Mouse (Mus musculus): Measurements from ENCODE around the gene Six5. TPM values are rescaled to one million over a fixed set of nuclear protein-coding genes. Genes with fewer than 3 reads are reported as not detected.
"Not testable (repeated sequence)": the region's sequence is repeated elsewhere in the genome, so short reads cannot be mapped to it uniquely, and the experiment has no call there.

Gene Six5
- total RNA-seq (2021): 1 to 10 TPM; 1.7 to 2.1 TPM
- long read RNA-seq, experiment 1, partial matches to known transcripts: 1 of 4 reads
- long read RNA-seq, experiment 1, other reads (novel, unspliced or antisense): 1 of 4 reads
- long read RNA-seq, experiment 2, partial matches to known transcripts: 0 of 3 reads
- long read RNA-seq, experiment 2, other reads (novel, unspliced or antisense): 0 of 3 reads

GRCm38 (mm10) chr7:19094471-19094825 lies at the start of gene Six5:
Gene Six5 (plus strand): TSS chr7:19094594.
- peak; percentile 47 for DNase-seq (ENCODE audit: low spot score)

- no peak for DNase-seq (ENCODE audit: low spot score)
Observed at GRCm38 (mm10) chr7:19044616-19045015, 49.8 kb upstream of the Six5 start.

GRCm38 (mm10) chr7:19046286-19047069 lies 47.9 kb upstream of the Six5 start:
- peak; percentile 86 for DNase-seq (ENCODE audit: low spot score)

GRCm38 (mm10) chr7:19048006-19048527 lies 46.3 kb upstream of the Six5 start:
- no peak for DNase-seq (ENCODE audit: low spot score)

GRCm38 (mm10) chr7:19049252-19049651 lies 45.1 kb upstream of the Six5 start:
- DNase-seq (ENCODE audit: low spot score): no peak

- no peak for DNase-seq (ENCODE audit: low spot score)
Observed at GRCm38 (mm10) chr7:19050172-19050571, 44.2 kb upstream of the Six5 start.

GRCm38 (mm10) chr7:19051161-19051560 lies 43.2 kb upstream of the Six5 start:
- DNase-seq (ENCODE audit: low spot score): no peak

- DNase-seq (ENCODE audit: low spot score): peak; percentile 85
Observed at GRCm38 (mm10) chr7:19052345-19053135, 41.9 kb upstream of the Six5 start.

GRCm38 (mm10) chr7:19053136-19053532 lies 41.3 kb upstream of the Six5 start:
- DNase-seq (ENCODE audit: low spot score): no peak

- DNase-seq (ENCODE audit: low spot score): no peak
Observed at GRCm38 (mm10) chr7:19054047-19054776, 40.2 kb upstream of the Six5 start, which contains the start of gene Rsph6a. Gene Rsph6a (plus strand): TSS chr7:19054690.

GRCm38 (mm10) chr7:19054777-19055076 lies 39.7 kb upstream of the Six5 start:
- no peak for DNase-seq (ENCODE audit: low spot score)

- DNase-seq (ENCODE audit: low spot score): no peak
Observed at GRCm38 (mm10) chr7:19055108-19055507, 39.3 kb upstream of the Six5 start.

GRCm38 (mm10) chr7:19057405-19057804 lies 37.0 kb upstream of the Six5 start:
- DNase-seq (ENCODE audit: low spot score): no peak

GRCm38 (mm10) chr7:19065896-19066295 lies 28.5 kb upstream of the Six5 start:
- no peak for DNase-seq (ENCODE audit: low spot score)

- no peak for DNase-seq (ENCODE audit: low spot score)
Observed at GRCm38 (mm10) chr7:19067063-19067462, 27.3 kb upstream of the Six5 start.

- DNase-seq (ENCODE audit: low spot score): no peak
Observed at GRCm38 (mm10) chr7:19067935-19068334, 26.5 kb upstream of the Six5 start.

- peak; percentile 74 for DNase-seq (ENCODE audit: low spot score)
Observed at GRCm38 (mm10) chr7:19068707-19069106, 25.7 kb upstream of the Six5 start.

- DNase-seq (ENCODE audit: low spot score): no peak
Observed at GRCm38 (mm10) chr7:19069500-19069899, 24.9 kb upstream of the Six5 start.

- DNase-seq (ENCODE audit: low spot score): not testable (repeated sequence)
Observed at GRCm38 (mm10) chr7:19071024-19071423, 23.4 kb upstream of the Six5 start.

- DNase-seq (ENCODE audit: low spot score): no peak
Observed at GRCm38 (mm10) chr7:19073504-19073903, 20.9 kb upstream of the Six5 start.

GRCm38 (mm10) chr7:19074494-19074893 lies 19.9 kb upstream of the Six5 start:
- no peak for DNase-seq (ENCODE audit: low spot score)

- DNase-seq (ENCODE audit: low spot score): no peak
Observed at GRCm38 (mm10) chr7:19075231-19075630, 19.2 kb upstream of the Six5 start.
